Mouse (Mus musculus): ENCODE measurements around the gene Il24. TPM values are rescaled to one million over a fixed set of nuclear protein-coding genes. Genes with fewer than 3 reads are reported as not detected.

Gene Il24
- polyA plus RNA-seq, 1 experiment from 2014 or later = not detected

DNA sequence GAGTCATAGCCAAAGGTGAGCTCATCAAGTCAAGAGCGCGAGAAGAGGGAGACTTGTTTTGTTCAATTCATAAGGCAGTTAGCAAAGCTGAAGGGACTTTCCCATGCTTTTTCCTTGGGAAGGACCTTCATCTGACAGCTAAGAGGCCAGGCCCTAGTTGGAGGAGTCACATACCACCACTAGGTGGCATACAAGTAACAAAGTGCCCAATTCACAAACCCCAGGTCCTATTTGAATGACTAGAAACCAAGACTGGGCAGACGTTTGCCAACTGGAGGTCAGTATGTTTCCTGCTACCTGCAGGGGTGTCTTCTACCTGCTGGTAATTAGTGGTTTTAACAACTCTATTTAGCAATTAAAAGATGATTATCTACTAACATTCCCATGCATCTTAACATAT, 12.1 kb downstream of the Il24 start:
- H3K4me1 ChIP-seq (ENCODE audit: insufficient read depth) = no peaks in the 10 kb centered on the region
- 45% methylated on average over 3 of the region's 3 CpGs for WGBS
- H3K27me3 ChIP-seq (ENCODE audit: insufficient read depth, low read length) = peaks cover 11% of the 10 kb centered on the region; the same call in 1 of the 2 replicates
- no peaks in the 10 kb centered on the region for H3K36me3 ChIP-seq (ENCODE audit: insufficient read depth)
- TF ChIP-seq CTCF (IDR thresholded peaks at IDR 0.05; ENCODE audit: low read depth) = peak; percentile 78
- H3K4me2 ChIP-seq = no peak overlapping the region
- DNase-seq (peak; percentile 83), ATAC-seq (ENCODE audit: insufficient read depth) (no peak)
- no peak overlapping the region for H3K4me3 ChIP-seq (ENCODE audit: low read depth, low read length)
- H3K9me3 ChIP-seq (ENCODE audit: low read depth, low read length) = no peaks in the 10 kb centered on the region
- H3K9ac ChIP-seq = no peak overlapping the region
- H3K27ac ChIP-seq (ENCODE audit: low read depth) = no peak overlapping the region

- Histone ChIP-seq H3K4me1 (ENCODE audit: insufficient read depth) (no peaks in the 10 kb centered on the region), H3K36me3 (ENCODE audit: insufficient read depth) (no peaks in the 10 kb centered on the region), H3K4me2 (no peak overlapping the region), H3K27ac (ENCODE audit: low read depth) (no peak overlapping the region), H3K27me3 (ENCODE audit: insufficient read depth, low read length) (peaks cover 5% of the 10 kb centered on the region; the same call in 1 of the 2 replicates), H3K9me3 (ENCODE audit: low read depth, low read length) (no peaks in the 10 kb centered on the region), H3K9ac (no peak overlapping the region), H3K4me3 (ENCODE audit: low read depth, low read length) (no peak overlapping the region)
- ATAC-seq (ENCODE audit: insufficient read depth) (no peak), DNase-seq (no peak)
- TF ChIP-seq CTCF (IDR thresholded peaks at IDR 0.05; ENCODE audit: low read depth) = no peak
- WGBS = 73% methylated on average over 2 of the region's 2 CpGs
Measured at GRCm38 (mm10) chr1:130872912-130873311, 14.3 kb downstream of the Il24 start.

DNA sequence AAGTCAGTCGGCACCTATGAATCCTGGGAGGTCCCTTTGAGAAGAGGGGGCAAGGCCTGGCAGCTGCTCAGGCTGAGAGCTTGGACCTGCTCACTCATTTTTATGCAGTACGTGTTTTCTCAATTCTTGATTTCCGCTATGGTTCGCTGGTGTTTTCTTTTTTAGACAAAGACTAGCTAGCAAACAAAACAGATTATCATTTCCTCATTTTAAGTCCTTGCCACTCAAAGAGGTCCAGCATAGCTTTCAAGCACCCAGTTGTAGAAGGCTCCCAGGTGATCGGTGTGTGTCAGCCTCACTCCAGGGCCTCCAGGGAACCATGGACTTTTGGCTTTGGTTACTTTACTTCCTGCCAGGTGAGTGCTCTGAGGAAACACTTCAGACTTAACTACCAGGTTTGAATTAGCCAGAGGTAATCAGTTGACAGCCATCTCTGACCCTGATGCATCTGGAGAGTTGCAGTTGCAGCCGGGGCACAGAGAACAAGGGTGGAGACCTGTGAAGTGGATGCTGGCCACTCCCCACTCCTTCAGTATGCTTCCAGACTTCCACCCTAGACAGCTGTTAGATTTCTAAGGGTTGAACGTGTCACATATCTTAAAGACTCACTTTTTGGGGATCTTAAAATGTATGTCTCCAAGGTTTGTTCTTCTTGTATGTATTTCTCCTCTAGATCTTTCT, 21.6 kb downstream of the Il24 start, which contains the start of gene Fcmr:
TSS of gene Fcmr (plus strand) at position 129 of the 681 bp plus-strand sequence.
- H3K4me1 ChIP-seq (ENCODE audit: insufficient read depth) = no peaks in the 10 kb centered on the region
- H3K36me3 ChIP-seq (ENCODE audit: insufficient read depth) = no peaks in the 10 kb centered on the region
- no peak within 1 kb of the TSS for H3K9ac ChIP-seq
- DNase-seq = no peak
- no peak for ATAC-seq (ENCODE audit: insufficient read depth)
- no peak within 1 kb of the TSS for H3K4me2 ChIP-seq
- no peak within 1 kb of the TSS for H3K4me3 ChIP-seq (ENCODE audit: low read depth, low read length)
- no peak within 1 kb of the TSS for H3K27ac ChIP-seq (ENCODE audit: low read depth)
- 67% methylated on average over 7 of the region's 7 CpGs for WGBS
- H3K27me3 ChIP-seq (ENCODE audit: insufficient read depth, low read length) = no peaks in the 10 kb centered on the region
- H3K9me3 ChIP-seq (ENCODE audit: low read depth, low read length) = no peaks in the 10 kb centered on the region
- no peak for TF ChIP-seq CTCF (IDR thresholded peaks at IDR 0.05; ENCODE audit: low read depth)

- H3K4me2 ChIP-seq = no peak overlapping the region
- ATAC-seq (ENCODE audit: insufficient read depth) = no peak
- no peak overlapping the region for H3K4me3 ChIP-seq (ENCODE audit: low read depth, low read length)
- H3K9me3 ChIP-seq (ENCODE audit: low read depth, low read length) = no peaks in the 10 kb centered on the region
- H3K9ac ChIP-seq = no peak overlapping the region
- H3K4me1 ChIP-seq (ENCODE audit: insufficient read depth) = no peaks in the 10 kb centered on the region
- no peak for TF ChIP-seq CTCF (IDR thresholded peaks at IDR 0.05; ENCODE audit: low read depth)
- no peak overlapping the region for H3K27ac ChIP-seq (ENCODE audit: low read depth)
- no peak for DNase-seq
- H3K27me3 ChIP-seq (ENCODE audit: insufficient read depth, low read length) = no peaks in the 10 kb centered on the region
- 87% methylated on average over 5 of the region's 5 CpGs for WGBS
- no peaks in the 10 kb centered on the region for H3K36me3 ChIP-seq (ENCODE audit: insufficient read depth)
Measured at GRCm38 (mm10) chr1:130864741-130865140, 22.5 kb downstream of the Il24 start.

DNA sequence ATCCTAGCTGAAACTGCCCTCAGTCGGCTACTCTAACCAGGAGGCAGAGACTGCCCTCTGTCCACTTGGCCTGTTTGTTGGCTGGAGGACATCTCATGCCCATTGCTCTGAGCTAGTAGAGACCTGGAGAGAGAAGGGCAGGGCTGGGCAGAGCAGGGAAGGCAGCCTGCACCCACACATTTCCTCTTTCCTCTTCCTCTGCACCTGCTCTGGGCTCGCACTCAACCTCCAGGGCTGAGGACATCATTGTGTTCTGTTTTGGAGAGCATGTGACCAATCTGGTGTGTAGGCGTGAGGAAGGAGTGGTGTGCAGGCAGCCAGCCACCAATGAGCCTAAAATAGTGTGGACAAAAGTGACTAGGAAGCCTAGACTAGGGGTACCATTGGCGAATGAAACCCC, 23.0 kb downstream of the Il24 start:
- Histone ChIP-seq H3K9ac (no peak overlapping the region), H3K4me2 (no peak overlapping the region), H3K4me3 (ENCODE audit: low read depth, low read length) (no peak overlapping the region), H3K4me1 (ENCODE audit: insufficient read depth) (no peaks in the 10 kb centered on the region), H3K36me3 (ENCODE audit: insufficient read depth) (no peaks in the 10 kb centered on the region), H3K27ac (ENCODE audit: low read depth) (no peak overlapping the region), H3K27me3 (ENCODE audit: insufficient read depth, low read length) (no peaks in the 10 kb centered on the region), H3K9me3 (ENCODE audit: low read depth, low read length) (no peaks in the 10 kb centered on the region)
- no peak for TF ChIP-seq CTCF (IDR thresholded peaks at IDR 0.05; ENCODE audit: low read depth)
- DNase-seq (no peak), ATAC-seq (ENCODE audit: insufficient read depth) (no peak)
- 69% methylated on average over 4 of the region's 4 CpGs for WGBS

- Histone ChIP-seq H3K4me3 (ENCODE audit: low read depth, low read length) (no peak overlapping the region), H3K36me3 (ENCODE audit: insufficient read depth) (no peaks in the 10 kb centered on the region), H3K27me3 (ENCODE audit: insufficient read depth, low read length) (no peaks in the 10 kb centered on the region), H3K4me2 (no peak overlapping the region), H3K4me1 (ENCODE audit: insufficient read depth) (no peaks in the 10 kb centered on the region), H3K27ac (ENCODE audit: low read depth) (no peak overlapping the region), H3K9ac (no peak overlapping the region), H3K9me3 (ENCODE audit: low read depth, low read length) (no peaks in the 10 kb centered on the region)
- 74% methylated on average over 4 of the region's 4 CpGs for WGBS
- no peak for ATAC-seq (ENCODE audit: insufficient read depth)
- DNase-seq = no peak
- no peak for TF ChIP-seq CTCF (IDR thresholded peaks at IDR 0.05; ENCODE audit: low read depth)
Measured at GRCm38 (mm10) chr1:130857456-130857855, 29.8 kb downstream of the Il24 start.

DNA sequence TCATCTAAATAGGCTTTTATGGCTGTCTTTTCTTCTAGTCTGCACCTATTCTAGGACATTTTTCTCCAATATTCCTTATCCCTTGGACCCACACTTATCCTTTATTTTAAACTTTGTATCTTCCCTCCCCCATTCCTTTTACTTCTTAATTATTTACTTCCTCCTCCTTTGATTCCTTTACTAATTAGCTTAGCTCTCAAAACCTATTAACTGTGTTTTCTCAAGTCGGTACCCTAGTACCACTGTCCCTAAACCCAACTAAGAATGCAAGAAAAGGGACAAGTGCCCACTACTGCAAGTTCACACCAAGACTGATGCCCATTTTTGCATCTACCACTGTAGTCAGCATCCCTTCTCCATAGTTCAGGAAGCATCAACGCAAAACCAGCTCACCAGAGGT, 31.5 kb downstream of the Il24 start:
- H3K4me1 ChIP-seq (ENCODE audit: insufficient read depth) = no peaks in the 10 kb centered on the region
- H3K4me3 ChIP-seq (ENCODE audit: low read depth, low read length) = no peak overlapping the region
- no peak overlapping the region for H3K4me2 ChIP-seq
- ATAC-seq (ENCODE audit: insufficient read depth) (no peak), DNase-seq (no peak)
- no peak overlapping the region for H3K9ac ChIP-seq
- no peak for TF ChIP-seq CTCF (IDR thresholded peaks at IDR 0.05; ENCODE audit: low read depth)
- H3K27me3 ChIP-seq (ENCODE audit: insufficient read depth, low read length) = no peaks in the 10 kb centered on the region
- H3K9me3 ChIP-seq (ENCODE audit: low read depth, low read length) = no peaks in the 10 kb centered on the region
- H3K27ac ChIP-seq (ENCODE audit: low read depth) = no peak overlapping the region
- no peaks in the 10 kb centered on the region for H3K36me3 ChIP-seq (ENCODE audit: insufficient read depth)
- WGBS = 80% methylated on average over 2 of the region's 2 CpGs
